Mouse (Mus musculus) midbrain, embryonic 15.5 days (tissue): ENCODE measurements around the gene Mecom. TPM values are rescaled to one million over a fixed set of nuclear protein-coding genes. Genes with fewer than 3 reads are reported as not detected.

Experiments
- ATAC-seq: fragments of 200-750 bp; cut with Nextera tagmentation; replicated peaks from 2 replicates; pipeline ENCODE4 v1.8.0; 2017; ENCODE audit warnings: moderate TSS enrichment
- H3K27ac ChIP-seq: fragments of 300-500 bp; sonication (generic); 2 replicates; pipeline ENCODE4 v1.5.1; 2015; ENCODE audit warnings: mild to moderate bottlenecking, inconsistent platforms
- H3K27me3 ChIP-seq: fragments of 300-500 bp; sonication (generic); replicated peaks from 2 replicates; pipeline ENCODE4 v1.6.1; 2015; ENCODE audit warnings: inconsistent platforms
- H3K36me3 ChIP-seq: fragments of 300-500 bp; sonication (generic); replicated peaks from 2 replicates; pipeline ENCODE4 v1.6.1; 2015; ENCODE audit warnings: inconsistent platforms
- H3K4me1 ChIP-seq: fragments of 300-500 bp; sonication (generic); 2 replicates; pipeline ENCODE4 v1.6.1; 2015; ENCODE audit warnings: inconsistent platforms
- H3K4me2 ChIP-seq: fragments of 300-500 bp; sonication (generic); 2 replicates; pipeline ENCODE4 v1.6.1; 2015; ENCODE audit warnings: inconsistent platforms, mild to moderate bottlenecking, moderate library complexity
- H3K4me3 ChIP-seq: fragments of 300-500 bp; sonication (generic); 2 replicates; pipeline ENCODE4 v1.5.1; 2015; ENCODE audit warnings: mild to moderate bottlenecking, inconsistent platforms
- H3K9ac ChIP-seq: fragments of 300-500 bp; sonication (generic); 2 replicates; pipeline ENCODE4 v1.6.1; 2015; ENCODE audit warnings: mild to moderate bottlenecking, inconsistent platforms
- H3K9me3 ChIP-seq: fragments of 300-500 bp; sonication (generic); 2 replicates; pipeline ENCODE4 v1.6.1; 2016; ENCODE audit warnings: inconsistent platforms
- WGBS: fragments of 180-500 bp; shearing (Covaris S2); methylation state at CpG from one replicate; pipeline ENCODE4 v1.1.7; 2015; ENCODE audit warnings: mixed read lengths; 5-methylcytosine and 5-hydroxymethylcytosine counted together
- polyA plus RNA-seq: library from polyadenylated mRNA; unstranded; fragments of >200 nt; fragmentation: Nextera tagmentation; extraction: Ambion mirVana; gene quantifications from 2 replicates; pipeline ENCODE4 v1.2.1, GENCODE M21; 2015

Mecom gene
- polyA plus RNA-seq, 1 experiment from 2014 or later, result 5.2 TPM

DNA sequence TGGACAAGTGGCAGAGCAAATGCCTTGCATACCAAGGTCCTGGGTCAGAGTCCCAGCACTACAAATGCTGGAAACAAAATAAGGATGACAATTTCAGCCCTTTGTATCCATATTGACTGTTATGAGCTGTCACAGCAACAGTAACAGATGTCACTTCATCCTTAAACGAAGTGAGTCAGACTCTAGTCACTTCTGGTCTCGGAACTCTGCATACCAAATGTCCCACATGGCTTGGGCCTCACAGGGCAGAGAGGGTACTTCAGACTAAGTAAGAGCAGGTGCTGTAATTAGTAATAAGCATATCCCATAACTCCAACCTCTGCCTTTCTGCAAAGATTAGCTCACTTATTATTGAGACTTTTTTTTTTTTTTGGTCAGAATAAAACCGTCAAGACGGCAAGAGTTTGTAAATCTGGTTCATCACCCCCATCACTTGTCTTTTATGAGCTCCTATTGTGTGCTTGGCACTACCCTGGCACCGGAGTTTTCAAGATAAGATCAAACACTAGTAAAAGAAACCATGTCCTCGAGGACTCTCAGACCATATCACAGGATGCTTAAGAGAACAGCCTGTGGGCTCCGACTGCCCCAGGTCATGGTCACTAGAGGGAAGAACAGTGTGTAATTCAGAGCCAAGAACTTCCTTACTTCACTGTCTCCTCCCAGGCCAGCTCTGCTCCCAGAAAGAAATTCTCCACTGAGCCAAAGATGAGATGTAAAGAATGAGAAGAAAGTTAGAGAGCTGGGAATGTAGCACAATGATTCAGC lies 79.6 kb downstream of the Mecom start:
- no peaks in the 10 kb centered on the region for H3K9me3 ChIP-seq
- H3K4me1 ChIP-seq, result no peaks in the 10 kb centered on the region
- 80% methylated on average over 7 of the region's 7 CpGs for WGBS
- no peak for ATAC-seq
- H3K9ac ChIP-seq, result no peak overlapping the region
- no peaks in the 10 kb centered on the region for H3K27me3 ChIP-seq
- H3K36me3 ChIP-seq, result no peaks in the 10 kb centered on the region
- no peak overlapping the region for H3K27ac ChIP-seq
- H3K4me3 ChIP-seq, result no peak overlapping the region
- H3K4me2 ChIP-seq, result no peak overlapping the region

DNA sequence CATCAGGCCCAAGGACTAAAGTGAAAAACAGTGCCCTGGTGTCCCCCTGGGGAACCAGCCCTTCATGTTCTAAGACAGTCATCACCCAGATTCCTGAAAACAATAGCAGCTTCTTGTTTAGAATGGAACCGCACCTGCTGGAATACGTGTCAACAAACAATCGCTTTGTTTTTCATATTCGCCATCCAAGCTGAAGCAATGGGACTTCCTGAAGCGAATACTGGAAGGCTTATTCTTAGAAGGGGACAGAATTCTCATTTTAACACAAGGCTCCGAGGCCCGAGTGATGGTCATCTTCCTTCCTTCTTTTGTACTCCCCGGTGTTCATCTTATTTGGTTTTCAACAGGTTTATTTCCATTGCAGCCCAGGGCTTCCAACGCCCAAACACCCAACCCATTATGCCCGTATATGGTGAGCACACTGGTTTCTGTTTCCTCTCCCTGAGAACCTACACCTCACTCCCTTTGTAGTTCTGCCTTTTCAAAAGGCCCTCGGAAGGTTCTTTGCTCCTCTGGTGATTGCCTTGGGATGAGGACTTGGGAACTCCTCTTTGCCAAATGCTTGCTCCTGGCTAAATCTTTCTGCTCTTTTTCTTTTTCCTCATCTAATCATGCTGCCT lies 81.7 kb downstream of the Mecom start:
- Histone ChIP-seq H3K4me1 (no peaks in the 10 kb centered on the region), H3K27me3 (no peaks in the 10 kb centered on the region), H3K36me3 (no peaks in the 10 kb centered on the region), H3K27ac (no peak overlapping the region), H3K4me2 (no peak overlapping the region), H3K9me3 (no peaks in the 10 kb centered on the region), H3K9ac (no peak overlapping the region), H3K4me3 (no peak overlapping the region)
- 69% methylated on average over 11 of the region's 11 CpGs for WGBS
- ATAC-seq, result no peak

DNA sequence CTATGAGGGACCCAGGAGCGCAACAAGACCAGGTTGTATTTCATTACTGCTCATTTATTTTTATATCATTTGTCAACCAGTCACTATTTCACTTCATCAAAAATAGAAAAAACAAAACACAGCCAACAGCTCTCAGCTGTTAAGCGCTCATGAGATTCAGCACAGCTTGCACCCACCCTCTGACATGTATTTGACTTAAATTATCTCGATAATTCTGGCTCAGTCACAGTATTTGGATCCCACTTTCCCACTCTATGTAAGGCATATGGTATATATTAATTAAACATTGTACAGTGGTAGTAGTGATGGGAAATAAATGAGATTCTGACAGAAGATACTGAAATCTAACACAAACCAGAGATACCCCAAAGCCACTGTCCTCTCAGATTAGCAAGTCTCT lies 83.3 kb downstream of the Mecom start:
- H3K4me3 ChIP-seq, result no peak overlapping the region
- H3K4me2 ChIP-seq, result no peak overlapping the region
- H3K4me1 ChIP-seq, result no peaks in the 10 kb centered on the region
- 97% methylated on average over 3 of the region's 3 CpGs for WGBS
- no peaks in the 10 kb centered on the region for H3K27me3 ChIP-seq
- H3K36me3 ChIP-seq, result no peaks in the 10 kb centered on the region
- H3K9me3 ChIP-seq, result no peaks in the 10 kb centered on the region
- no peak for ATAC-seq
- H3K27ac ChIP-seq, result no peak overlapping the region
- no peak overlapping the region for H3K9ac ChIP-seq

DNA sequence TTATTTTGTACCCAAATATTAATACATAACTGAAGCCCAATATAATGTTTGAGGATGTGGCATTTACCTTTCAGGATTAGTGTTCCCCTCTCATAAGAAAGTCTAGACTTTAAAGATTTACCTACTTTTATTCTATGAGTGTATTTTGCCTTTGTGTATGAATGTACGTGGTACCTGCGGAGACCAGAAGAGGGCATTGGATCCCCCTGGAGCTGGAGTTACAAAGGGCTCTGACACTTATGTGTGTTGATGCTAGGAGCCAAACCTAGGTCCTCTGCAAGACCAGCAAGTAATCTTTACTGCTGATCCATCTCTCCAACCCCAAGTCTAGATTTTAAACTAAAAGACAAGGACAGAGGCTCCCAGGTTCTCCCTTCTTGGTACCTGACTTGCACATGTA lies 86.0 kb downstream of the Mecom start:
- WGBS, result 90% methylated on average over 2 of the region's 2 CpGs
- H3K27ac ChIP-seq, result no peak overlapping the region
- H3K4me1 ChIP-seq, result no peaks in the 10 kb centered on the region
- no peak overlapping the region for H3K4me3 ChIP-seq
- no peak overlapping the region for H3K9ac ChIP-seq
- H3K4me2 ChIP-seq, result no peak overlapping the region
- H3K9me3 ChIP-seq, result no peaks in the 10 kb centered on the region
- no peaks in the 10 kb centered on the region for H3K36me3 ChIP-seq
- H3K27me3 ChIP-seq, result no peaks in the 10 kb centered on the region
- ATAC-seq, result no peak

DNA sequence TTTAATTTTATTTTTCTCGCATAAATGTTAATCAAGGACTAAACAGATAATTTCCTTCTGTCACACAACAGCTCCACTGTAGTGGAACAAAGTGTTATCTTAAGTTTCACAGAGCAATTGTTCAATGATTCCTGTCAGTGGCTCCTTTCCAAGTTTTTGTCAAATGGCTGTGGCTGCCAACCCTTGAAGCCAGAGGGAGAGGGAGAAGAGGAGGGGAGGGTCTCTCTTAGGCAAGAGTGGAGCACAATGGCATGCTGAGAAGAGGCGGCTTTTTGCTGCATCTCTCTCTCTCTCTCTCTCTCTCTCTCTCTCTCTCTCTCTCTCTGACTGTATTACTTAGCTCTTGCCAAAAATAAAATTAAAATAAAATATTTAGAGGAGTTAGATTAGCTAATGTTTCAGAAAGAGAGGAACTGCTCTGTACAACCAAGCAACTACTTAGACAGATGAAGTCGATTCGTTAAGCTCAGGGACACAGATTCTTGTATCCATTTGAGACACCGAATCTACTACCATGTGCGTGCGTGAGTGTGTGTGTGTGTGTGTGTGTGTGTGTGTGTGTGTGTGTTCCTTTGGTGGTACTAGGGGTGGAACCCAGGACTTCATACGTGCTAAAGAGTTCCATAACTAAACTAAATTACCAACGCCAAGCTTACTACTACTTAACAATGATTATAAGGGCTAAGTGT lies 86.8 kb downstream of the Mecom start:
- no peaks in the 10 kb centered on the region for H3K4me1 ChIP-seq
- H3K36me3 ChIP-seq, result no peaks in the 10 kb centered on the region
- no peak overlapping the region for H3K9ac ChIP-seq
- no peaks in the 10 kb centered on the region for H3K9me3 ChIP-seq
- no peak overlapping the region for H3K4me2 ChIP-seq
- no peaks in the 10 kb centered on the region for H3K27me3 ChIP-seq
- WGBS, result 78% methylated on average over 9 of the region's 9 CpGs
- H3K27ac ChIP-seq, result no peak overlapping the region
- H3K4me3 ChIP-seq, result no peak overlapping the region
- peak; percentile 60; the same call in 1 of the 2 replicates for ATAC-seq

DNA sequence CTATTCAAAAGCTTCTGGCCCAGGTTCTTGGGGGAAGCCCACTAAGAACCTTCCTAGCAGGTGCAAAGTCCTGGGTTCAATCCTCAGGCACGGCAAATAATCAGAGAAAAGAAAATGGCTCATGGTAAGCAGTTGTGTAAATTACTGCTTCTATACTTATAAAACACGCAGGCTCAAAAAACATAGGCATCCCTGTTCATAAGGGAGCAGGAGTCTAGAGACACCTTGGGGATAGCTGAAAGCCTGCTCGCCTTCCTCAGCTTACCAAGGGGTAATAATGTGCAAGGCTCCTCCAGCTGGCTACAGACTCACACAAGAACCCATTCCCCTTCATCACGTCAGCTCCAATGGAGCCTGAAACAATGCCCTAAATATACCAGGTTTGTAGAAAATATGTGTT lies 88.2 kb downstream of the Mecom start:
- Histone ChIP-seq H3K9ac (no peak overlapping the region), H3K4me2 (no peak overlapping the region), H3K27ac (no peak overlapping the region), H3K36me3 (no peaks in the 10 kb centered on the region), H3K4me3 (no peak overlapping the region), H3K4me1 (no peaks in the 10 kb centered on the region), H3K9me3 (no peaks in the 10 kb centered on the region), H3K27me3 (no peaks in the 10 kb centered on the region)
- ATAC-seq, result no peak
- WGBS, result 89% methylated on average over 4 of the region's 4 CpGs

DNA sequence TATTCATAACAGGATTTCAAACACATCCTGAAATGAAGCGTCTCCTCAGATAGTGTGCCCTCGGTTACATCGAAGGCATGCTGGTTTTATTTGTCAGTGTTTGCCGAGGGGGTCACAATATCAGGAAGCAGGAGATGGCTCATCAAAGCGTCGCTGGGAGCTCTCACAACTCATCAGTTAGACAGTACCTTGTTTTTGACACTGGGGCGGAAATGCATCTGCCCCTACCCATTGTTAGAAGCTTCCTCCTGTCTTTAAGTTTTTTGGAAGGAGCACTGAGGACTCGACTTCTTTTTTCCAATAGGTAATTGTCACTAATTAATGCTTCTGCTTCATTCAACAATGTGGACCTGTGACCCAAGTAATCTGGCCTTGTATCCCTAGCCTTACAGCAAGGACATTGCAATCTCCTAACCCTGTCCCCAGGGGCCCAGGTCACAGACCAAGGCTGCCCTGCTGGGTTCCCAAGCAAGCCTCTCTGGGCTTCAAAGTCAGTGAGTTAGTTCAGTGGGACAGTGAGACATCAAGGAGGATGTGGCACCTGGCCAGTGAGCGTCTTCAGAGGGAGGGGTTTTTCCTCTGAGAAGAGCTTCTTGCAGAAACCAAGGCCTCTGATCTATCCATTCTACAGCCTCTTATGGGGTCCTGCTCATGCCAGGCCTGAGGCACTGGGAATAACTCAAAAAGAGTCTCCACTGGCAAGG lies 89.7 kb downstream of the Mecom start:
- Histone ChIP-seq H3K9ac (no peak overlapping the region), H3K4me2 (no peak overlapping the region), H3K4me1 (peaks cover 3% of the 10 kb centered on the region; the same call in 1 of the 2 replicates), H3K4me3 (no peak overlapping the region), H3K27ac (no peak overlapping the region), H3K9me3 (no peaks in the 10 kb centered on the region), H3K36me3 (no peaks in the 10 kb centered on the region), H3K27me3 (no peaks in the 10 kb centered on the region)
- no peak for ATAC-seq
- WGBS, result 64% methylated on average over 9 of the region's 9 CpGs

DNA sequence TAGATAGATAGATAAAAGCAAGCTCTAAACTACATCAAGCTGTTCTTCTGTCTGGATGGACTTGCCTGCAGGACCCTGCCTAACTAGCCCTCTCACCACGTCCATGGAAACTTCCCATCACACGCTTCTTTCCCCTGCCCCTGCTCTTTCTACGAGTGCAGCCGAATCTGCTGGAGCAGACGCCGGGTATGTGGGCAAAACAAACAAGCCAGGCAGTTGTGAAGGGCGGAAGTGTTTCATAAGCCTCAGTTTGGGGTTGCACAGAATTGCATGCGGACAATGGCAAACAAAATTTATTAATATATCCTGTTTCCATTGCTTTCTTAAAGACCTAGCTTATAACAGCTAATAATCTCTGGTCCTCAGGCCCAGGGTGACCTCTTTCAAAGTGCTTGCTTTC lies 91.9 kb downstream of the Mecom start:
- H3K4me1 ChIP-seq, result peaks cover 3% of the 10 kb centered on the region; the same call in 1 of the 2 replicates
- no peaks in the 10 kb centered on the region for H3K36me3 ChIP-seq
- no peak overlapping the region for H3K27ac ChIP-seq
- H3K4me3 ChIP-seq, result no peak overlapping the region
- H3K4me2 ChIP-seq, result no peak overlapping the region
- H3K9ac ChIP-seq, result no peak overlapping the region
- H3K9me3 ChIP-seq, result no peaks in the 10 kb centered on the region
- no peak for ATAC-seq
- 76% methylated on average over 8 of the region's 8 CpGs for WGBS
- no peaks in the 10 kb centered on the region for H3K27me3 ChIP-seq

DNA sequence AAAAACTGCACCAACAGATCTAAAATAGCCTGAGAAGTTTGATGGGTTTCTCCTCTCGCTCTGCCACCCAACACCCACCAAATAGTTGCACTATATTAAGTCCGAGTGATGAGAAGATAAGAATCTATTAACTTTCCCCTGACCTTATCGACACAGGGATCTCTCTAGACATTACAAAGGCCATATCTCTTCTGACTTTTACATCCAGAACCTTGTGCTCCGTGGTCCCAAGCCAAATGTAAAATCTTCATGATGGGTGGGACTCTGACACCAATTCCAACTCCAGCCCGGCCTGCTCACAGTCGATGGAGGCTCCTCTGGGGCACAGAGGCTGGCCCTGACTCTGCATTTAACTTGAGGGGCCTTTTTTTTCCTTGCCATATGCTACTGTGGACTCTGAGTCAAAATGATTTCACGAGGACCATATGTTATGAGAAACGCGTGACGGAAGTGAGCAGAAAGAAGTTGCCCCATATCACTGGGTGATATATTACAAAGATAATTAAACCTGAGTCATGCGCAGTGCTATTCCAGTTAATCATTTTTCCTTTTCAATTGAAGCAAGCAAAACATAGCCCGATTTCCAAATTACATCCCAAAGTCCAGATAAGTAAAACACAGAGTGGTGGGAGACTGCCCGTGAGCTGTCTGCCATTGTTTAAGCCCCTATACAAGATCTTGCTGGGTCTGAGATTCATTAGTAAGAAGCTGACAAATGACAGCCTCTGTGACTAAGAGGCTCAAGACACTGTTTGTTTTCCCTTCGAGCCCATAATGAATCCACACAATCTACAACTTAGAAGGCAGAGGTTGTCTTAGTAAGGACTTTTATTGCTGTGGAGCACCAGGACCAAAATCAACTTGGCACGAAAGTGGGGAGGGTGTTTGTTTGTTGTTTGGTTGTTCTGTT lies 94.0 kb downstream of the Mecom start:
- no peaks in the 10 kb centered on the region for H3K9me3 ChIP-seq
- H3K27me3 ChIP-seq, result no peaks in the 10 kb centered on the region
- H3K36me3 ChIP-seq, result no peaks in the 10 kb centered on the region
- H3K4me1 ChIP-seq, result peaks cover 3% of the 10 kb centered on the region; the same call in 1 of the 2 replicates
- 58% methylated on average over 15 of the region's 15 CpGs for WGBS
- H3K4me3 ChIP-seq, result no peak overlapping the region
- no peak overlapping the region for H3K9ac ChIP-seq
- ATAC-seq, result no peak
- no peak overlapping the region for H3K4me2 ChIP-seq
- H3K27ac ChIP-seq, result no peak overlapping the region

DNA sequence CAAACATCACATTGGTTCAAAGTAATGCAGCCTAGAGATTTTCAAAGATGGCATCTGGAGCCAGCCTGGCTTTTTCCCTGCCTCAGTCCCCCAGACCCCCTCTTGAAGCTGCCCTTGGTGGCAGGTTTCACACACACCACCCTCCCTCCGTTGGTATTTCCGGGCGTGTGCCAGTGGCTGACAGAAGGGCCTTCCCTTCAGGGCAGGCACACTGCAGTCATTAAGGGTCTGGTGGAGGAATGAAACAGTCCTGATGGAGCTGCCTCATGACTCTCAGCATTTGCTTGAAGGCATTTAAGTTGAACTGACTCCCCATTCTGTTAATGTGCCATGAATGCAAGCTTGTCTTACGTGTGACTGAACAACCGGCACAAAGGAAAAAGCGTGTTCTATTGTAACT lies 94.8 kb downstream of the Mecom start:
- Histone ChIP-seq H3K4me2 (no peak overlapping the region), H3K4me3 (no peak overlapping the region), H3K36me3 (no peaks in the 10 kb centered on the region), H3K9ac (no peak overlapping the region), H3K4me1 (peaks cover 3% of the 10 kb centered on the region; the same call in 1 of the 2 replicates), H3K9me3 (no peaks in the 10 kb centered on the region), H3K27ac (no peak overlapping the region), H3K27me3 (no peaks in the 10 kb centered on the region)
- WGBS, result 80% methylated on average over 6 of the region's 6 CpGs
- no peak for ATAC-seq

DNA sequence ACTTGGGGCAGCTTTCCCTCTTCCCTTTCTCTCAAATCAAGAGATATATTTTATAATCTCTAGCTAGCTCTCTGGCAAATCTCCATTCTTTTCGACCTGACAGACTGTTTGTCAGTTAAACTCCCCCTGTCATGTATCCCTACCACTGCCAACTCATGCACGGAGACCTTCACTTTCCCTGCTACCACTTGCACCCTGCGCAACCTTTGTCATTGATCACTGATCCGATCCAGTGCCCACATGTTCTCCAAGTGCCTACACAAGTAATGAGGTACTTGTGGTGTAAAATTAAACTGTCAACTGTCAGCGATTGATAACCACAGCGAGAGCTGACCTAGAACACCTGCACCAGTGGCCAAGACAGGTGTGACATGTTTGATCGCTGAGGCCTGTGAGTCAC lies 95.3 kb downstream of the Mecom start:
- no peak for ATAC-seq
- Histone ChIP-seq H3K4me3 (no peak overlapping the region), H3K9me3 (no peaks in the 10 kb centered on the region), H3K4me2 (no peak overlapping the region), H3K4me1 (peaks cover 3% of the 10 kb centered on the region; the same call in 1 of the 2 replicates), H3K36me3 (no peaks in the 10 kb centered on the region), H3K27ac (no peak overlapping the region), H3K27me3 (no peaks in the 10 kb centered on the region), H3K9ac (no peak overlapping the region)
- WGBS, result 65% methylated on average over 7 of the region's 7 CpGs
